Mouse (Mus musculus): ENCODE measurements around the gene Gpr158.
"Not testable (repeated sequence)": the region's sequence is repeated elsewhere in the genome, so short reads cannot be mapped to it uniquely, and the experiment has no call there.

Gene Gpr158

GRCm38 (mm10) chr2:21367345-21368111, at the start of gene Gpr158:
Gpr158 (plus strand) TSS chr2:21367542.
- DNase-seq (ENCODE audit: low spot score in 2 of 2) = peak; percentile 72 to 88

- DNase-seq (ENCODE audit: low spot score in 2 of 2) = no peak
These were observed 23.5 kb upstream of the Gpr158 start for GRCm38 (mm10) chr2:21343821-21344220.

- DNase-seq (ENCODE audit: low spot score in 2 of 2) = peak in 1 of 2 experiments; percentile 17
These were observed 1.2 kb downstream of the Gpr158 start for GRCm38 (mm10) chr2:21368351-21369170.

DNA sequence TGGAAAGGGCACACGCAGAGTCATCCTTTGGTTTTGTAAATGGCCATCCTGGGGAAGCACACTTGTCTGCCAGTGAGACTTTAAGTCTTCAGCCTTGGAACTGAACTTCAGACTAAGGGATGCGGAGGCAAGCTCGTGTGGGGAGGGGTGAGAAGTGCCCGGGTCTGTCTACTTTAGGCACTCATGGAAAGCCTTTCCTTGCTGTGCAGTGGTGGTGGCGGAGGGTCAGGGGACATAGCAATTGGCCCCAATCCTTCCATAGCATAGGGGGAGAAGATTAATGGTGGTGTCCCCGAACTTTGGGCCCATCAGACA, 1.8 kb downstream of the Gpr158 start:
- DNase-seq (ENCODE audit: low spot score in 2 of 2) = no peak

DNA sequence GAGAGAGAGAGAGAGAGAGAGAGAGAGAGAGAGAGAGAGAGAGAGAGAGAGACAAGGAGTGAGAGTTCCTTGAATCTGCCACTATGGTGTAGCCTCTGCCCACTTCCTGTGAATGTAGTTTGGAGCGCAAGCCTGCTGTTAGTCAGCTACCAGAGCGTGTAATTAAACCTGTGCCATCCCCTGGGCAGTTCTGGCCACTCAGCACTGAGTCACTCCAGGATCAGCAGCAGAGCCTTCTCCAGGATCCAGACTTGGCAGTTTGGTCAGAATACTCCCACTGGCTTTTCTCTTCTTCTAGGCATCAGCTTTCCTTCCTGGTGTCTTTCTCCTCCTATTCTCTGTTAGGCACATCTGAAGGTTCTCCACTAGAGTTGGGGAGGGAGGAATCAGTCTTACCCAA, 2.2 kb downstream of the Gpr158 start:
- DNase-seq (ENCODE audit: low spot score in 2 of 2) = no peak

DNA sequence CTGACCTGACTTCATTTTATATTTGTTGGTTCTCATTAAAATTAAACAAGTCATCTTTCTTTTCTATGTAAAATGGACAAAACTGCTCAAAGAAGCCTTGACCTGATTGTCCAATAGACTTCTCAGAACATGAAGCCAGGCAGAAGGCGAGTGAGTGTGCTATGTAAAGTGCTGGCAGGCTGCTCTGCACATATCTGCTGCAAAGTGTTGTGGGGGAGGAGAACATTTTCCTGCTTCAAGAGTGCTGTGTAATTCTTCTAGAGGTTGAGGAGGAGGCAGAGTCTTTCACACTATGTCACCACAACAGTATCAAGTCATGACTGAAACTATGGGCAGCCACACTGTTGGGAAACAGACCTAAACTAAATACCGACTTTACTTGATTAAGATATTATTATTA, 12.2 kb downstream of the Gpr158 start:
- no peak for DNase-seq (ENCODE audit: low spot score in 2 of 2)

DNA sequence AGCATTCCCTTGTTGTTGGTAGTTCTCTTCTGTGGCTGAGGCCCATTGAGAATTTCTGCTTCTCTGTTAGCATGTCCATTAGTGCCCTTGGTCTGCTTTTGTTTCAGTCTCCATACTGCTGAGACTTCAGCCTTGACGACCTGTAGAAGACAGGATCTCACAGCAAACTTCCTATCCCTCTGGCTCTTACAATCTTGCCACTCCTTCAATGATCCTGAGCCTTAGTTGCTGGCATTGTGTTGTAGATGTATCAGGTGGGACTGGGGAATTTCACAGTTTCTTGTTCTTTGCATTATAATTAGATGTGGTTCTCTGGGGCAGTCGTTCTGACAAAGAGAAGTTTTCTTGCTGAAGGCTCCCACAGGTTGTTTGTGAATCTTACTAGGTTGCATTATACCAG, 25.4 kb downstream of the Gpr158 start:
- no peak for DNase-seq (ENCODE audit: low spot score in 2 of 2)

DNA sequence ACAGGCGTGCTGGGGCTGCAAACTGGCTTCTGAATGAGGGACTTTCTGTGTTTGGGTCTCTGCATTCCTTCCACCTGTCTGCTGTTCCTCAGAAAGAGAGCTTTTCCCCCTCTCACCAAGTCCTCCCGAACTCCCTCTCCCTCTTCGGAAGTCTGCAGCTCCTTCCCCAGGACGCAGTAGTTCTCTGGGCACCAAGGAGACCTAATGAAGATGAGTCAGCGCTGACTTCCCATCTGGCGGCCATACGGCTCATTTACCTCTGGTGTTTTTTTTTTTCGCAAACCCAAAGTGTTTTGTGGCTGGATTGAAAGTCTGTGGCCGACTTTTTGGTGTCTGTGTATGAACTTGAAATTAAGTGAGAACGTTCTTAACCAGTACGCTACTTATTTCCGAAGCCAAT, 30.0 kb downstream of the Gpr158 start:
- DNase-seq (ENCODE audit: low spot score in 2 of 2) = no peak

GRCm38 (mm10) chr2:21399657-21400056, 32.3 kb downstream of the Gpr158 start:
- DNase-seq (ENCODE audit: low spot score in 2 of 2) = no peak

DNA sequence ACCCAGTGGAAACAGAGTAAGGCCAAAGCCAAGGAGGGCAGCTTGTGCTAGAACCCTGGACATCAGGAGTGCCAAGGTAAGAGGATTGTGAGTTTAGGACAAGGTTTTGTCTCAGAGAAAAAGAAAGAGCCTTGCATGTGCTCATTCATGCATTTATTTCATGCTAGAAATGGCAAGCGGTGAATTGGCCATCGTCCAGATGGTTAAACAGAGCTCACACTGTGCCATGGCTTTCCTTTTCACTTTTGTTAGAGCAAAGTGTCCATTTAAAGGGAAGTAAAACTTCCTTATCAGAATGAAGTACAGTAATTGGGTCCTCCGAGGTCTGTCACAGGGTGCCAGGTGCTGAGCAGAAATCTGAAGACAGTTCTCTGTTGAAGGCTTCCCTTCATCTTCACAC, 38.3 kb downstream of the Gpr158 start:
- no peak for DNase-seq (ENCODE audit: low spot score in 2 of 2)

DNA sequence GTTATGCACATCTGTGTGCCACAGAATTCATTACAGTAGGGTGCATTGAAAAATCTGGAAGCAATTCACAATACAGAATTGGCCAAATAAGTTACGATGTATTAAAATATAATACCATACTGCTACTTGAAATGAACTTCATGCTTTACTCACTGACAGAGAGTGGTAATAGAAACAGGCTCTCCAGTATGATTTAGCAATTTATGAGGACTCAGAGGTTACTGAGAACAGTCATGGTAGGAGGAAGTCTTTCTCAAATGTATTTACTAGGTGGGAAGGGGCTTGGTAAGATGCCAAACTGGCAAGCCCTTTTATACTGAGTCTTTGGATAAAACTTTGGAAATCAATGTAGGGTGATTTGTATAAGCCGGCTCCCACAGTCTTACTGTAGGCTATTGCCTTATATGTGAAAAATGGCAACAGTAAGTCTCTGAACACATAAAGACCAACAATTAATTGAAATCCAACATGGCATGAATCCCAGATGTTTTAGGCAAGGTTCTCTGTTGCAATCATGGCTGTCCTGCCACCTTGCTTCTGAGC, 40.2 kb downstream of the Gpr158 start:
- DNase-seq (ENCODE audit: low spot score in 2 of 2) = no peak

DNA sequence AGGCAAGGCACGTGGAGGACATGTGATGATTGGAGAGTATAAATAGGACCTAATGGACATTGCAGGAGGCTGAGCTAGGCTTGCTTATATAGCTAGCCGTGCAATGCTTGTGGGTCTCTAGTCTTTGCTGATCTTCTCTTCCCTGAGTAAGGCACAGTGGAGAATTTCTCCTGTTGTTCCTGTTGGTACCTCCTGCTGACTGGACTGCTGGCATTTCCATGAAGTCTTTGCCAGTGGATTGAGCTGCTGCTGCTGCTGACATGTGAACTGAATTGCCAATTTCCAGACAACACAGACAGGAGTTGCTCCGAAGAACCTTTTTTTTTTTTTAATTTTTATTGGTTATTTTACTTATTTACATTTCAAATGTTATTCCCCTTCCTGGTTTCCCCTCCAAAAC, 41.5 kb downstream of the Gpr158 start:
- DNase-seq (ENCODE audit: low spot score in 2 of 2) = no peak

- DNase-seq (ENCODE audit: low spot score in 2 of 2) = no peak
These were observed 62.9 kb downstream of the Gpr158 start for GRCm38 (mm10) chr2:21430288-21430687.

- DNase-seq (ENCODE audit: low spot score in 2 of 2) = no peak
These were observed 63.8 kb downstream of the Gpr158 start for GRCm38 (mm10) chr2:21431182-21431581.

GRCm38 (mm10) chr2:21439626-21440025, 72.3 kb downstream of the Gpr158 start:
- no peak for DNase-seq (ENCODE audit: low spot score in 2 of 2)

DNA sequence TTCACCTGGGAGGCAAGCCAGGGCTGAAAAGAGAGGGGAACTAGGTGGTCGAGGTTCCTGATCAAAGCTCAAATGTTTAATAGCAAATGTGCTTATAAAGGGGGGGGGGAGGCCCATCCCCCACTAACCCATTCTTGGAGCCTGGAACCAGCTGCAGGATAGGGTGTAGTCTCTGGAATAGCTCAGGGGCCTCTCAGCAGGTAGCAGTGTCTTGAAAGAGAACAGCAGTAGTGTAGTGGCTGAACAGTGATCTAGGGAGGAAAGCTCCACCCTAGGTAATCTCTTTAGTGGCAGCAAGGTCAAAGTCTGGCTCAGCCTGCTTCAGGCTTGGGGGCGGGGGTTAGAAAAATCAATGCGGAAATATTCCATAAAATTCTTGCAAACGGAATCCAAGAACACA, 93.3 kb downstream of the Gpr158 start:
- not testable (repeated sequence) for DNase-seq (ENCODE audit: low spot score in 2 of 2)

- DNase-seq (ENCODE audit: low spot score in 2 of 2) = no peak
These were observed 107.6 kb downstream of the Gpr158 start for GRCm38 (mm10) chr2:21474957-21475356.

GRCm38 (mm10) chr2:21496881-21497280, 129.5 kb downstream of the Gpr158 start:
- DNase-seq (ENCODE audit: low spot score in 2 of 2) = no peak

GRCm38 (mm10) chr2:21497965-21498364, 130.6 kb downstream of the Gpr158 start:
- no peak for DNase-seq (ENCODE audit: low spot score in 2 of 2)

DNA sequence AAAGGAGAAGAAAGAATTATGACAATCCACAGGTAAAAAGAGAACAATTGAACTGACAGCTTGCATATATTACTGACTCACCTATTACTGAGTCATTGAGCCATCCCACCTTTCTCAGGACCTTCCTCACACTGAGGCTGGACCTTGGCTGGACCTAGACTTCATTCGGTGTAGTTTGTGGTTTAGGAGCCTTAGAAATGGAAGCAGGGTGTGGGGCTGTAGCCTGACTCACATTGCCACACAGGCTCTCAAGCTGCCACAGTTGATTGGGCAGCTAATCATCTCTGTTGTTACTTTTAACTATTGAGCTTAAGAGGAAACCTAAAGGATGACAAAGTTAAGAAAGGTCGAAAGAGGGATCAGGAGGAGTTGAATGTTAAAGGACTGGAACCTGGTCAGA, 132.1 kb downstream of the Gpr158 start:
- DNase-seq (ENCODE audit: low spot score in 2 of 2) = no peak

DNA sequence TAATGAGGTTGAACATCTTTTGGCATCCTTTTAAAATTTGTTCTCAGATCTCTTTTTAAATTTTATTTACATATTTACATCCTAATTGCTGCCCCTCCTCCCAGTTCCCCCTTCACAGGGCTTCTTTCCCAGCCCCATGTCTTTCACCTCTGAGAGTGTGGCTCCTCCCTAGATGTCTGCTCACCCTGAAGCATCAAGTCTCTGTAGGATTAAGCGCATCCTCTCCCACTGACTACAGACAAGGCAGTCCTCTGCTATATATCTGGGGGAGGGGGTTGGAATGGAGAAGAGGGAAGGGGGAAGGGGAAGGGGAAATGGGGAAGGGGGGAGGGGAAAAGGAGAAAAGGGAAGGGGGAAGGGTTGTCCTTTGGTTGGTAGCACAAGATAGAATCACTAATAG, 140.1 kb downstream of the Gpr158 start:
- no peak for DNase-seq (ENCODE audit: low spot score in 2 of 2)

DNA sequence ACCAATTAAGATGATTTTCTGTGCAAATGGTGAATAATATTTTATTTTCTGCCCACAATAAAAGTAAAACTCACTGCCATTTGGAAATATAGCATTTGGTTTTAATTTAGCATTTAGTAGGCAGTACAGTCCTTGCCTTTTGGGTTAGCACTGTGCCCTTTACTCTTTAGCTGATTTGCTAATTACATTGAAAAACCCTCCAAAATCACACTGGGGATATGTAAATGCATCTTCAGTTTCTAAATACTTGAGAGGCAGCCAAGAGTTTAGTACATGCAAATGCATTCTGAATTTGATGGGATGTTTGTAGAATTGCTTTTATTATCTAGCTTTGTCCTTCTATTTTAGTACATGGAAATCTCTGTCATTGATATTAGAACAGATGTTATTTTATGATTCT, 163.4 kb downstream of the Gpr158 start:
- DNase-seq (ENCODE audit: low spot score in 2 of 2) = no peak

- no peak for DNase-seq (ENCODE audit: low spot score in 2 of 2)
These were observed 251.8 kb downstream of the Gpr158 start for GRCm38 (mm10) chr2:21619180-21619579.

Measured in urinary bladder, postnatal 4 days (tissue).